Mouse (Mus musculus) stomach, postnatal 0 days (tissue): ENCODE results near the gene Abcc4. TPM values are rescaled to one million over a fixed set of nuclear protein-coding genes. Genes with fewer than 3 reads are reported as not detected.
"Not testable (repeated sequence)": the region's sequence is repeated elsewhere in the genome, so short reads cannot be mapped to it uniquely, and the experiment has no call there.

Source experiments
- ATAC-seq: fragments of 200-750 bp; cut with Nextera tagmentation; 2 replicates; pipeline ENCODE4 v1.8.0; 2017; ENCODE audit not compliant: low FRiP score, low TSS enrichment
- DNase-seq: peaks from one replicate; pipeline ENCODE4 v3.0.0-alpha.2; 2016; ENCODE audit warnings: low spot score
- H3K27ac ChIP-seq: fragments of 300-500 bp; sonication (generic); replicated peaks from 2 replicates; pipeline ENCODE4 v1.5.1; 2014; ENCODE audit warnings: mild to moderate bottlenecking, control low read depth
- H3K27me3 ChIP-seq: fragments of 300-500 bp; sonication (generic); 2 replicates; pipeline ENCODE4 v1.6.1; 2014; ENCODE audit warnings: low read length; ENCODE audit not compliant: control insufficient read depth, insufficient read depth
- H3K36me3 ChIP-seq: fragments of 300-500 bp; sonication (generic); 2 replicates; pipeline ENCODE4 v1.6.1; 2014; ENCODE audit warnings: low read length, mixed read lengths; ENCODE audit not compliant: control insufficient read depth, insufficient read depth
- H3K4me1 ChIP-seq: fragments of 300-500 bp; sonication (generic); replicated peaks from 2 replicates; pipeline ENCODE4 v1.6.1; 2014; ENCODE audit warnings: antibody characterized with exemption; ENCODE audit not compliant: control insufficient read depth, insufficient read depth
- H3K4me2 ChIP-seq: fragments of 300-500 bp; sonication (generic); replicated peaks from 2 replicates; pipeline ENCODE4 v1.6.1; 2014; ENCODE audit warnings: low read depth, mild to moderate bottlenecking, control low read depth, moderate library complexity
- H3K4me3 ChIP-seq: fragments of 300-500 bp; sonication (generic); 2 replicates; pipeline ENCODE4 v1.5.1; 2014; ENCODE audit warnings: low read depth, low read length, control low read depth
- H3K9ac ChIP-seq: fragments of 300-500 bp; sonication (generic); 2 replicates; pipeline ENCODE4 v1.6.1; 2014; ENCODE audit warnings: mild to moderate bottlenecking, low read length, control low read depth, mixed read lengths
- H3K9me3 ChIP-seq: fragments of 300-500 bp; sonication (generic); 2 replicates; pipeline ENCODE4 v1.6.1; 2016; ENCODE audit warnings: low read length; ENCODE audit not compliant: control insufficient read depth
- CTCF ChIP-seq: IDR thresholded peaks from 2 replicates; pipeline ENCODE4 v1.5.1; 2016; ENCODE audit warnings: antibody characterized with exemption, low read depth, mild to moderate bottlenecking, moderate library complexity
- EP300 ChIP-seq: optimal IDR thresholded peaks from 2 replicates; pipeline ENCODE3; 2016; ENCODE audit warnings: antibody characterized with exemption
- WGBS: fragments of 180-500 bp; shearing (Covaris S2); extraction: QIAGEN DNeasy Blood & Tissue Kit; methylation state at CpG from one replicate; pipeline ENCODE4 v1.1.7; 2014; 5-methylcytosine and 5-hydroxymethylcytosine counted together
- polyA plus RNA-seq: library from polyadenylated mRNA; unstranded; fragments of >200 nt; fragmentation: Nextera tagmentation; extraction: Ambion mirVana; gene quantifications from 2 replicates; pipeline ENCODE4 v1.2.1, GENCODE M21; 2015

Gene Abcc4
- polyA plus RNA-seq, 1 experiment from 2014 or later, result 1.9 TPM

GRCm38 (mm10) chr14:118542947-118543346 is 163.1 kb downstream of the Abcc4 start:
- Histone ChIP-seq H3K9me3 (no peaks in the 10 kb centered on the region), H3K27me3 (no peaks in the 10 kb centered on the region), H3K9ac (no peak overlapping the region), H3K4me2 (no peak overlapping the region), H3K27ac (no peak overlapping the region), H3K36me3 (no peaks in the 10 kb centered on the region), H3K4me3 (no peak overlapping the region), H3K4me1 (no peaks in the 10 kb centered on the region)
- no peak for TF ChIP-seq EP300
- TF ChIP-seq CTCF, result no peak
- 57% methylated on average over 9 of the region's 9 CpGs for WGBS
- ATAC-seq, result no peak
- no peak for DNase-seq

DNA sequence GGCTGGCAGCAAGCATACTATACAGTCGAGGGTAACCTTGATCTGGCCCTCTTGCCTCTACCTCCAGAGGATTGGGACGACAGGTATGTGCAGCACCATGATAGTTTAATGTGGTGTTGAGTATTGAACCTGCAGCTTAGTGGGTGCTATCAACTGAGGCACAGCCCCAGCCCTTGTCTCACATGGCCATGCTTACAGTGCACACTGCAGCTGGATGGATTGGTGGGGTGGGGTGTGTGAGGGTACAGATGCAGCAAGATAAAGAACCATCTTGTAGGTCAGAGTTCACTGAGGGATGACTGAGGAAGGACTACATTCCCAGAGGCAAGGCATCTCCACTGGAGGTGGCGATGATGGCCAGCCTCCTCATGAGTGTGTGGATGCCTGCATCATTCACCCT is 174.5 kb downstream of the Abcc4 start:
- Histone ChIP-seq H3K4me2 (no peak overlapping the region), H3K27me3 (no peaks in the 10 kb centered on the region), H3K4me3 (no peak overlapping the region), H3K9ac (no peak overlapping the region), H3K27ac (no peak overlapping the region), H3K9me3 (no peaks in the 10 kb centered on the region), H3K4me1 (no peaks in the 10 kb centered on the region), H3K36me3 (no peaks in the 10 kb centered on the region)
- ATAC-seq (no peak), DNase-seq (no peak)
- 92% methylated on average over 3 of the region's 3 CpGs for WGBS
- TF ChIP-seq EP300, result no peak
- TF ChIP-seq CTCF, result no peak

GRCm38 (mm10) chr14:118514280-118515031 is 191.6 kb downstream of the Abcc4 start:
- Histone ChIP-seq H3K4me1 (no peaks in the 10 kb centered on the region), H3K9ac (no peak overlapping the region), H3K9me3 (no peaks in the 10 kb centered on the region), H3K4me2 (no peak overlapping the region), H3K27ac (no peak overlapping the region), H3K4me3 (no peak overlapping the region), H3K36me3 (no peaks in the 10 kb centered on the region), H3K27me3 (no peaks in the 10 kb centered on the region)
- DNase-seq (peak; percentile 66), ATAC-seq (peak; percentile 77)
- TF ChIP-seq CTCF (no peak), EP300 (no peak)
- WGBS, result 31% methylated on average over 9 of the region's 9 CpGs

GRCm38 (mm10) chr14:118511715-118512114 is 194.3 kb downstream of the Abcc4 start:
- not testable (repeated sequence) for H3K4me2 ChIP-seq, H3K9ac ChIP-seq, H3K27me3 ChIP-seq, ATAC-seq, H3K4me1 ChIP-seq, H3K9me3 ChIP-seq, H3K4me3 ChIP-seq, DNase-seq, H3K27ac ChIP-seq, H3K36me3 ChIP-seq
- 92% methylated on average over 6 of the region's 6 CpGs for WGBS

DNA sequence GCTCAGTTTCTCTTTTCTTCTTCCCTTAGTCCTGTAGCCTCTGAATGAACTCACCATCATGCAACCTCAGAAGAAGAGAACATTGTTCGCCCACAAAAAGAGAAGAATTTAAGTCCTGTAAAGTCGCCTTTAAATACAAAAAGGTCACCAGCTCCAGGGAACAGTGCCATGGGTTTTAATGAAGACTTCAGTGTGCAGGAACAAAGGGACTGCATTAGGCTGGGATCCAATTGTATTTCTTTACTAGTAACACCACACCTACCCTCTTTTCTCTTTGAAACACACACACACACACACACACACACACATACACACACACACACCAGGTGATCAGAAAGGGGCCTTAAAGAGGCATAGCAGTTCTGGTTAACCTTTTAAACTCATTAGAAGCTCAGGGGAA is 195.2 kb downstream of the Abcc4 start:
- no peak overlapping the region; the same call in 1 of the 2 replicates for H3K27ac ChIP-seq
- H3K4me2 ChIP-seq, result no peak overlapping the region
- H3K9ac ChIP-seq, result no peak overlapping the region
- H3K4me3 ChIP-seq, result no peak overlapping the region
- ATAC-seq, result no peak
- no peaks in the 10 kb centered on the region for H3K9me3 ChIP-seq
- WGBS, result 74% methylated on average over 2 of the region's 2 CpGs
- no peak for DNase-seq
- no peaks in the 10 kb centered on the region for H3K27me3 ChIP-seq
- no peak for TF ChIP-seq CTCF
- TF ChIP-seq EP300, result no peak
- 0 out of 2 replicates have a peak, but pooled peaks cover 3% of the 10 kb centered on the region for H3K4me1 ChIP-seq
- no peaks in the 10 kb centered on the region for H3K36me3 ChIP-seq

DNA sequence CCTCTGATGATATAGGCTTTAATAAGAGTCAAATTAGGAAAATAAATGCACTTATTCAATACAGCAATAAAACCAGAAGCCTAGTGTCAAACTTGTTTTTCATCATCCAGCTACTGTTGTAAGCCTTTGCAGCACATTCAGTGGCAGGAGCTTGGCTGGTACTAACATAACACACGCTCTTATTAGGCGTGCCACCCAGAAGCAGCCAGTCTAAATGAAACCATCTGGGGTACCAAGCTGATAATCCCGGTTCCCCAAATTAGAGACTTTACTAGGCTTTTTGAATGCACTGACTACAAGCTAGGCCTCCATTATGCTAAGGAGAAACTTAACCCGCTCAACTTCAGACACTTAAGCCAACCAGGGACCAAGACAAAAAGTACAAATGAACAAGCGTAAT is 195.8 kb downstream of the Abcc4 start:
- no peak overlapping the region for H3K9ac ChIP-seq
- no peak for DNase-seq
- no peak overlapping the region for H3K4me3 ChIP-seq
- TF ChIP-seq EP300 (no peak), CTCF (no peak)
- 0 out of 2 replicates have a peak, but pooled peaks cover 3% of the 10 kb centered on the region for H3K4me1 ChIP-seq
- no peak overlapping the region for H3K4me2 ChIP-seq
- H3K27ac ChIP-seq, result no peak overlapping the region
- no peaks in the 10 kb centered on the region for H3K9me3 ChIP-seq
- WGBS, result 74% methylated on average over 5 of the region's 5 CpGs
- ATAC-seq, result no peak
- no peaks in the 10 kb centered on the region for H3K27me3 ChIP-seq
- H3K36me3 ChIP-seq, result no peaks in the 10 kb centered on the region
